Mouse (Mus musculus): ENCODE data around the gene Ssbp4. TPM values are rescaled to one million over a fixed set of nuclear protein-coding genes. Genes with fewer than 3 reads are reported as not detected.

Ssbp4 gene
- total RNA-seq (2017) = 24.8 and 88.6 TPM in 2 replicates

DNA sequence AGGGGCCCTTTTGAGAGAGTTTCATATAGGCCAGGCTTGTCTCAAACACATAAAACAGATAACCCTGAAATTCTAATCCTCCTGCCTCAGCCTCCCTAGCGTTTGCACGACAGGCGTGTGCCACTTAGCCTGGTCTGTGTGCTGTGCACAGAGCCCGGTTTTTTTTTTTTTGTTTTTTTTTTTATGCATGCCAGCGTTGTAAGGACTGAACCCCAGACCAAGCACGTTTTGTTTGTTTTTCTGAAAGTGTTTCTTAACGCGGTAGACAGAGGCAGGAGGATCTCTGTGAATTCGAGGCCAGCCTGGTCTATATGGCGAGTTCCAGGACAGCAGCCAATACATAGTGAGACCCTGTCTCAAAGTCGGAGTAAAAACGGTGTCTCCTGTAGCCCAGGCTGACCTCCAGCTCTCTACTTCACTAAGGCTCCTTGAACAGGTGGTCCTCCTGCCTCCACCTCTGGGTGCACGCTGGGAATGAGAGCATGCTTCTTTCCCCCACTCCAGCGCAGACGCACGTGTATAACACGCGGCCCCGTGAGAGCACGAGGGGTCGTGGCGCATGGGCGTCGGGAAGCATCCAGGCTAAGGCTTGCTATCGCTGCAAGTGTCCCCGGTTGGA, at the start of gene Ssbp4:
Ssbp4 (minus strand) TSS at position 124 of the 619 bp plus-strand sequence.
- ATAC-seq (replicated peaks in 1 of 2; ENCODE audit: insufficient read depth in 1 of 2, low FRiP score in 2 of 2, low TSS enrichment in 1 of 2, low read depth in 1 of 2, poor library complexity in 2 of 2, severe bottlenecking in 2 of 2) = no peak; a peak in 1 of 4 replicates

DNA sequence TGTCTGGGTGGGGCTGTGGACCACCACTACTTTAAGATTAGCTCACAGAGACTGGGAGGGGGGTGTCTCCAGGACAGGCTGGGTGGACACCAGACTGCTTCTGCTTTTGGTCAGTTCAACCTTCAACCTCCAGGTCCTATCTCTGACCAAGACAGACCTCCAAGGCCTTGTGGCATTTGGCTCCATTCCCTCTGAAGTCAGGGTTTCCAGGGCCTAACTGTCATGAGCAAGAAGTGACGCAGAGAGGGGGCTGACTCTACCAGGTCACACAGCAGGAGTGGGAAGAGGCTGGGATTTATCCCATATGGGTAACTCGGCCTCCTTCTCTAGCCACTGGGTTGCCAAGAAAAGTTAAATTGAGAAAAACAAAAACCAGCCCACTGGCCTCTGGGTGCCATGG, 49.1 kb upstream of the Ssbp4 start:
- ATAC-seq (replicated peaks in 1 of 2; ENCODE audit: insufficient read depth in 1 of 2, low FRiP score in 2 of 2, low TSS enrichment in 1 of 2, low read depth in 1 of 2, poor library complexity in 2 of 2, severe bottlenecking in 2 of 2) = no peak

DNA sequence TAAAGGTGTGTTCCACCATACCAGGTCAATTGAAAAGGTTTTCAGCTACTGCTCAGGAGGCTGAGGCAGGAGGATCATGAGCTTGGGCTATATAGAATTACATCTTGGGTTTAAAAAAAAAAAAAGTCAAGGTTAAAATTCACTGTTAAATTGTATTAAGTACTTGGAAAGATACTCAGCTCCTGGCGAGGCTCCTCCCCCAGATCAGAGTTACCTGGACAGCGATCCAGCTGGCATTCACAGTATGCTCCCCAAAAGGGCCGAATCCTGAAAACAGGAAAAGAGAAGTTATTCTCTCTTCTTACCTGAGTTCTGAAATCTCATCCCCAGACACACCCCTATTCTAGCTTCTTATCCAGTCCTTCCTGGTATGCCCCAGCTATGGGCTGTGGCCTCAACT, 48.5 kb upstream of the Ssbp4 start:
- ATAC-seq (replicated peaks in 1 of 2; ENCODE audit: insufficient read depth in 1 of 2, low FRiP score in 2 of 2, low TSS enrichment in 1 of 2, low read depth in 1 of 2, poor library complexity in 2 of 2, severe bottlenecking in 2 of 2) = no peak

DNA sequence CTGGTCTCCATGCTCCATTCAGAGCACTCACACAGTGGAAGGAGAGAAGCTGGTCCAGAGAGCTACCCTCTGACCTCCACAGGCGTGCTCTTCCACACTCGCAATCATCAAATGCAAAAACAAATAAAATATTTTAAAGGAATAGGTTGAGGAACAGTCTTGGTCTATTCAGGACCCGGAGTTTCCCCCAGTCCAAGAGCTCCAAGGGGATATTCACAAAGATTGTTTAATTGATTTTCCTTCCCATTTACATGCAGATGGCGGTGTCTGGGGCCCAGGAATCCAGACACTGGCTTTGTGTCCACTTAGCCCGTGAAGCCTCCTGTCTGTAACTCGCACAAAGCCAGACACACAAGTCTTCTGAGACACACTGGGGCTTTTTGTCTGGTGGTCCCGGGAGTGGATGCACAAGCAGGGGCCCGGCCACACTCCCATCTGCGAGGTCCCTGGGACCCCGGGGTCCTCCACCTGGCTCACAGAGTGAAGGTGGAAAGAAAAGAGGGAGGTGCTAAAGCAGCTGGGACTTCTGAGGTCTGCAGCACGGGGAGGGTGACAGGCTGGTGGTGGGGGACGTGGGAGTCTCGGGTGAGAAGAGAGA, 47.6 kb upstream of the Ssbp4 start:
- no peak for ATAC-seq (replicated peaks in 1 of 2; ENCODE audit: insufficient read depth in 1 of 2, low FRiP score in 2 of 2, low TSS enrichment in 1 of 2, low read depth in 1 of 2, poor library complexity in 2 of 2, severe bottlenecking in 2 of 2)

DNA sequence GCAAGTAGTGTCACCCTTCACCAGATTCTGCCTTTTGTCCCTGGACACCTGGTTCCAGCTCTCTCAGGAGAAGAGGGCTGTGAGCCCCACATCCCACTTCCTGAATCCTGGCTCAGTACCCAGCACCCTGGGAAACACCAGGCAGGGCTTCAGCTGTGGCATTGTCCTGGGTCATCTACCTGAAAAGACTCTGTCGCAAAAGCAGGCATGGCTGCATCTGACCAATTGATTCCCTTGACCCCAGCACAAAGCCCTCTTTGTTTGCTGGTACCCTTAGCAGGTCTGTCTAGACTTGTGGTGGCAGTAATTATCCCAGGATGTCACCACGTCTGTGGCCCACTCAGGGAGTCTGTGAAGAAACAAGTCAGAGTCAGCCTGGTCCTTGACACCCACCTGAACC, 46.8 kb upstream of the Ssbp4 start:
- no peak for ATAC-seq (replicated peaks in 1 of 2; ENCODE audit: insufficient read depth in 1 of 2, low FRiP score in 2 of 2, low TSS enrichment in 1 of 2, low read depth in 1 of 2, poor library complexity in 2 of 2, severe bottlenecking in 2 of 2)

DNA sequence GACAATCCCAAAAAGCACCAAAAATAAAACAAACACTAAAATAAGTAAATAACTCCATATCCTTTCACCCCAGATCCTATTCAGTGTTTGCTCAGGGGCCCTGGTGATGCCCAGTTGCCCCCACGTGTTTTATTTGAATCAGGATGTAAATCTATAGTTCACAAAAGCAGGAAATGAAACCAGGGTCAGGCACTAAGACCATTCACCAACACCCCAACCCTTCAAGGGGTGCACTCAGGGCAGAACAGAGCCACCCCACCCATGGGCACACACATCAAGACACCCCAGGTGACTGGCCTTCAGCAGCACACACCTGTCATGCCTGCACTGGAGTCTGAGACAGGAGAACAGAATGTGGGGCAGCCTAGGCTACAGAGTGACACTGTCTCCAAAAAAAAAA, 45.4 kb upstream of the Ssbp4 start:
- no peak for ATAC-seq (replicated peaks in 1 of 2; ENCODE audit: insufficient read depth in 1 of 2, low FRiP score in 2 of 2, low TSS enrichment in 1 of 2, low read depth in 1 of 2, poor library complexity in 2 of 2, severe bottlenecking in 2 of 2)

DNA sequence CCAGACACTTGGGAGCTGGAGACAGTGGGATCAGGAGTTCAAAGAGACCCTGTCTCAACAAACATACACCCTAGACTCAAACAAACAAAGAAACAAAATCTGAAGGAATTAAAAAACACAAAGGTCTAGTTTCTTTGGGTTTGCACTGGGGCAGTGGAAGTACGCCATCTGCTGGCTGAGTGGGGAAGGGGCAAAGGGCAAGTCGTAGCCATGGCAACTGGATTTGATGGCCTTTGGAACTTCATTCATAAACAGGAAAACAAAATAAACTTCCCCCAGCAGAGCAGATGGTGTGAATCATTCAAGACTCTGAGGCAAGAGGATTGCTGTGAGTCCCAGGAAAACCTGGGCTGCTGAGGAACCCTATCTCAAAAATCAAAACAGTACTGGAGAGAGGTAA, 44.6 kb upstream of the Ssbp4 start:
- ATAC-seq (replicated peaks in 1 of 2; ENCODE audit: insufficient read depth in 1 of 2, low FRiP score in 2 of 2, low TSS enrichment in 1 of 2, low read depth in 1 of 2, poor library complexity in 2 of 2, severe bottlenecking in 2 of 2) = peak; percentile 25 to 57; a peak in 3 of 4 replicates

DNA sequence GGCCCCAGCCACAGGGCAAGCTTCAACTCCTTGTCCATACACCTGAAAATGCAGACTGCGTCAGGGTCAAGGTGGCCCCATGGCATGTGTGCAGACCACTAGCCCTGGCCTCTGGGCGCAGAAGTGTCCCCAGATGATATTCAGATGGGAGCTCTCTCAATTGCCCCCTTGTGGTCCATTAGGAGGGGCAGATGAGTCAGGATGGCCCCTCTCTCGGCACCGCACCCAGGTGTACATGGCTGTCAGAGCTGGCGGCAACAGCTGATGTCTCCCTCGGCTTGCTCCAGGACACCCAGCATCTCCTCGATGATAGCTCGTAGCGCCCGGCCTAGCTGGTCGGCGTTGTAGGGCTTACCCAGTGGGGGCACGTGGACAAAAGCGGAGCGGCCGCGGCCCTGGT, 41.7 kb upstream of the Ssbp4 start:
- ATAC-seq (replicated peaks in 1 of 2; ENCODE audit: insufficient read depth in 1 of 2, low FRiP score in 2 of 2, low TSS enrichment in 1 of 2, low read depth in 1 of 2, poor library complexity in 2 of 2, severe bottlenecking in 2 of 2) = no peak

DNA sequence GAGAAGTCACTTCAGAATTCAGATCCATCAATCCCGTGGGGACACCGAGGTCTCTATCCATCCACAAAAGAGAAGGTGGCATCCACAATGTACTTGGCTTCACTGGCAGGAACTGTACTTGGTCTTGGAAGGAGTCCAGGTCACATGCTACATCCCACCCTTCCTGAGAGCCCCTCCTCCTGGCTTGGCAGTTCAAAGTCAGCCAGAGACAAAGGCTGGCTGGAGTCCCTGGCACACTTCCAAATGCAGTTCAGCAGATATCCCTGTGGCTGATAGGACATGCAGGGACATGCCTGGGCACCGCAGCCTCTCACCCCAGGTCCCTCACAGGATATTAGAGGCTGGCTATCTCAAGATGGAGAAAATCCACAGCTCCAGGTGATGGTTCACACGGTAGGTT, 40.7 kb upstream of the Ssbp4 start:
- peak; percentile 35 to 55; a peak in 3 of 4 replicates for ATAC-seq (replicated peaks in 1 of 2; ENCODE audit: insufficient read depth in 1 of 2, low FRiP score in 2 of 2, low TSS enrichment in 1 of 2, low read depth in 1 of 2, poor library complexity in 2 of 2, severe bottlenecking in 2 of 2)

DNA sequence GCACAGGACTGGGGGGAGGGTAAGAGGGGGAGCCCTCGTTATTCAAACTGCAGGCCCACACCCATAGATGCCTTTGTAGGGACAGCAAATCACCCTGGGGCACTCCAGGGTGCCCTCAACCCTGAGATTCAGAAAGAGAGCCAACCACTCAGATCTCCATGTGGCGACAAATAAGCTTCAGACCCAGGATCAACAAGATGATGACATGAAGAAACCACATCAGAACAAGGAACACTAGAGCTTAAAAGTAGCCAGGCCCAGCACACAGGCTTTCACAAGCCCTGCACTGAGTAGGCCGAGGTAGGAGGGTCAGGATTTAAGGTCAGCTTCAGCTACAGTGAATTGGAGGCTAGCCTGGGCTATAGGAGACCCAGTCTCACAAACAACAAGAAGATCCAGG, 40.2 kb upstream of the Ssbp4 start:
- ATAC-seq (replicated peaks in 1 of 2; ENCODE audit: insufficient read depth in 1 of 2, low FRiP score in 2 of 2, low TSS enrichment in 1 of 2, low read depth in 1 of 2, poor library complexity in 2 of 2, severe bottlenecking in 2 of 2) = no peak

DNA sequence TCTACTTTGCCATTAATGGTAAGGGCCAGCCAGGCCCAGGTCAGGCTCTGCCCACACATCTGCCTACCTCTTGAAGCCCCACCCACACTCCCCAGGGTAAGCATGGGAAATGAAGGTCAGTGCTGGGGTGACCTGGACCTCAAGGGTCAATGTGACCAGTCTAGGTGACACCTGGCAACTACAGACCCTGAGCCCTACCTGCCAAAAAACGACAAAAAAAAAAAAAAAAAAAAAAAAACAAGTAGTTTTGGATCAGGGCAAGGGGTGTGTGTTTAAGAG, 39.4 kb upstream of the Ssbp4 start:
- no peak for ATAC-seq (replicated peaks in 1 of 2; ENCODE audit: insufficient read depth in 1 of 2, low FRiP score in 2 of 2, low TSS enrichment in 1 of 2, low read depth in 1 of 2, poor library complexity in 2 of 2, severe bottlenecking in 2 of 2)

DNA sequence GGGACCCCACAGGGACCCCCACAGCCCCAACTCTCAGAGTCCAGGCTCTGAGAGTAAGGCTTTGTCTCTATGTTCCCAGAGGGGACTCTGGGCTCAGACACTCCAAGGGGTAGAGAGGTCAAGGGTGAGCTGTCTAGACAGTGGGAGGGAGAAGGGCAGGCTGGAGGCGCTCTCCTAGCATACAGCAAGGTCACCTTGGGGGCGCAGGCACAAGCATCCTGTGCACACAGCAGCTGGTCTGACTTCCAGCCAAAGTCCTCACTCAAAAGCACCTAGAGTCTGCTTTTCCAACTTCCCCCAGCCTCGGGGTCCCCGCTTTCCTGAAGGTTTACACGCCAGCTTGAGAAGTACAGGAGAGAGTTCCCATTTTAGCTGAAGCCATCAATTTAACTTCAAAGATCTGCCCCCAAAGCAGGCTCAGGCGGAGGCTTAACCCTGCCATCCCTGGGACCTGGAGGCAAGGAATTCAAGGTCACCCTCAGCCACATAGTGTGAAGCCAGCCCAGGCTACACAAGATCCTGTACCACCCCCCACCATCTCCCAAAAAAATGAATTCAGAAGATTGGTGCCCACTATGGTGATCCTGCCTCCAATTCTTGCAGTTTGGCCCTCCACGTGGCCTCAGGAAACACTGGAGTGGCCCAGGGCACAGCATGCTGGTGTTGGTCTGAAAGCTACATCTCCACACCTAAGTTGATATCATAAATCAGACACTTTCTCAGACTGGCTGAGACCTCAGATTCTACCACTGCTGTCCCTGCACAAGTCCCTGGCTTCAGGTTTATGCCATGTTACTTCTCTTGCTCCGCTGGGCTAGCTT, 38.9 kb upstream of the Ssbp4 start:
- ATAC-seq (replicated peaks in 1 of 2; ENCODE audit: insufficient read depth in 1 of 2, low FRiP score in 2 of 2, low TSS enrichment in 1 of 2, low read depth in 1 of 2, poor library complexity in 2 of 2, severe bottlenecking in 2 of 2) = no peak

DNA sequence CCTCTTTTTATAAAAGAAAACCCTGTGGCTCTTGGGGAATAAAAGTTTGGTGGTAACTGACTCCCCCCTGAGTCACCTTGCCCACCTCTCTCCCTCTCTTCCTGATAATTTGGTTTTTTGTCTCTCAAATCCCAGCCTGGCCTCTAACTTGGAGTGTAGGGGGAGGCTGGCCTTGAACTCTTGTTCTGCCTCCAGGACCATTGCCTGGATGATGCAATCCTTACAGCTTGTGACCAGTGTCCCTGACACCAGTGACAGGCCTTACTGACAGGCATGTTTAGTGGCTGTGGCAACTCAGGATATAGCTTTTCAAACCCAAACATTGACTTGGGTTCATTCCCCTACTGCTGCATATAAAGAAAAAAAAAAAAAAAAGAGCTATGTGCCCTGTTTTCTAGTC, 38.1 kb upstream of the Ssbp4 start:
- no peak for ATAC-seq (replicated peaks in 1 of 2; ENCODE audit: insufficient read depth in 1 of 2, low FRiP score in 2 of 2, low TSS enrichment in 1 of 2, low read depth in 1 of 2, poor library complexity in 2 of 2, severe bottlenecking in 2 of 2)

DNA sequence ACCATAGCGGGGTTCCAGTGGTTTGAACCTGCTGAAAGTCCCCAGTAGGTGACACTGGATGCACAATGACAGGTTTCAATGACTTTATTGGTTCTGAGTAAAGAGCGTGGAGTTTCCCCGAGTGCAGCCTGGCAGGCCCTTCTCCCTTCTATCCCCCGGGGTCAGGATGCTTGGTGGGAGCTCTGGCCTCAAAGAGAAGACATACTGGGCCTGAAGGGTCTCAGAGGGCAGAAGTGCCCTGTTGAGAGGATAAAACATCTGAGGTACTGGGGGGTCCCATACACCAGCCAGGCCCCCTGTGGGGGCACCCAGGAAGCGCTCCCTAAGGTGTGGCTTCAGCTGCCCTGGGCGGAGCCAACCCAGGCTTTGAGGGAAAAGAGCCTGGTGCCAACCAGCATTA, 37.7 kb upstream of the Ssbp4 start:
- 0 out of 4 replicates have a peak, but pooled peaks of 1 of the 2 experiments have one; percentile 1 for ATAC-seq (replicated peaks in 1 of 2; ENCODE audit: insufficient read depth in 1 of 2, low FRiP score in 2 of 2, low TSS enrichment in 1 of 2, low read depth in 1 of 2, poor library complexity in 2 of 2, severe bottlenecking in 2 of 2)

DNA sequence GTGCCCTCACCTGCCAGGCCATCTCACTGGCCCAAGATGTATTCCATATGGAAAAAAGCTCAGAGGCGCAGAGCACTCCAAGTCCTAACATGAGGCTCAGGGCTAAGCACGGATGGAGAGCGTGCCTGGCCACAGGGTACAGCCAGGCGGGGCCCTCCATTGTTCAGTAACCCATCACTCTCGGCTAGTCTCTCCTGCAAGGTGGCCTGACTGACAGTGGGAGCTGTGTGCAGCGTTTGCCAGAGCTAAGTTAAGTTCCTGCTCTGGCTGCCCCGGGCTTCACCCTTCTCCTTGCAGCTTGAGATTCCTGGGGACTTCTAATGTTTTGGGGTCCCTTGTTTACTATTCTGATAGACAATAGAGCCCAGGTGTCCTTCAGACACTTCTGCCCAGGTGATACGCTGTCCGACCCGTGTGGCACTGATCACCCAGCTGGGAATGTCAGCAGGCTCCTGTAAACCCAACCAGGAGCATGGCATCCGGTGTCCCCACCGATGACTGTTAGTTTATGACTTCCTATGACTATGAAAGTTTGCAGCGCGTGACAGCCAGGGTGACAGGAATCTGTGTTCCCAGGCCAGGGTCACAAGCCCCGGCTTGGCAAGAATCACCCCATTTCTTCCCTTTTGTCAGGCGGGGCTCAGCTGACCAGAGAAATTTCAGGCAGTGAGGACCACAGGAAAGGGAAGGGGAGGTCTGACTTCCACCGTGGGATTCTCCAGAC, 37.0 kb upstream of the Ssbp4 start:
- 0 out of 4 replicates have a peak, but pooled peaks of 1 of the 2 experiments have one; percentile 18 for ATAC-seq (replicated peaks in 1 of 2; ENCODE audit: insufficient read depth in 1 of 2, low FRiP score in 2 of 2, low TSS enrichment in 1 of 2, low read depth in 1 of 2, poor library complexity in 2 of 2, severe bottlenecking in 2 of 2)

DNA sequence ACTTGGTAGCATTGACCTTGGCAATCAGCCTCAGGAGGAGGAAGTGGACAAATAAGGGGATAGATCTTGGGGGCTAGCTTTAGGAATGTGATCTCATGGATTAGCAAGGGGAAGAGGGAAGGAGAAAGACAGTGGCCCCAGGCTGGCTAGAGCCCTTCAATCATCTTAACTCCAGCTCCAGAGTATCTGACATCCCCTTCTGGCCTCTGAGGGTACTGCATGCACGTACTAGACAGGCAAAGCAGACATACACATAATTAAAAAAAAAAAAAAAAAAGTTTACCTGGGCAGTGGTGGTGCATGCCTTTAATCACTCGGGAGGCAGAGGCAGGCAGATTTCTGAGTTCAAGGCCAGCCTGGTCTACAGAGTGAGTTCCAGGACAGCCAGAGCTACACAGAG, 35.4 kb upstream of the Ssbp4 start:
- ATAC-seq (replicated peaks in 1 of 2; ENCODE audit: insufficient read depth in 1 of 2, low FRiP score in 2 of 2, low TSS enrichment in 1 of 2, low read depth in 1 of 2, poor library complexity in 2 of 2, severe bottlenecking in 2 of 2) = no peak

DNA sequence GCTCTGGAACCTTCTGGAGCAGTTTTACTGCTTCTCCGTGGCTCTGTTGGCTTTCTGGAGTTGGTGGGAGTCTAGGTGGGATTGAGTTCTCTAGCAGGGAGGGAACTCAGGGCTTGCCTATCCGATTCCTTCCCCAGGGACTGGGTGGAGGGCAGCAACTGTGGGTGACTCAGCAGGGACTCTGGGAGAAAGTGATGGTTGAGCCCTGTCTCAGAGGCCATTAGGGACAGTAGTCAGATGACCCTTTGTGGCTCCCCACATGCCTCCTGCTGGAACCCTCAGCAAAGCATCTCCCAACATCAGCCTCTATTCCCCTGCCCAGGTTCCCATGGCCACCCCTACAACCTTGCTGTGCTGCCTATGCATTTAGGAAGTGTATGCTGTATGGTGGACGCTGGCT, 34.3 kb upstream of the Ssbp4 start:
- ATAC-seq (replicated peaks in 1 of 2; ENCODE audit: insufficient read depth in 1 of 2, low FRiP score in 2 of 2, low TSS enrichment in 1 of 2, low read depth in 1 of 2, poor library complexity in 2 of 2, severe bottlenecking in 2 of 2) = no peak

DNA sequence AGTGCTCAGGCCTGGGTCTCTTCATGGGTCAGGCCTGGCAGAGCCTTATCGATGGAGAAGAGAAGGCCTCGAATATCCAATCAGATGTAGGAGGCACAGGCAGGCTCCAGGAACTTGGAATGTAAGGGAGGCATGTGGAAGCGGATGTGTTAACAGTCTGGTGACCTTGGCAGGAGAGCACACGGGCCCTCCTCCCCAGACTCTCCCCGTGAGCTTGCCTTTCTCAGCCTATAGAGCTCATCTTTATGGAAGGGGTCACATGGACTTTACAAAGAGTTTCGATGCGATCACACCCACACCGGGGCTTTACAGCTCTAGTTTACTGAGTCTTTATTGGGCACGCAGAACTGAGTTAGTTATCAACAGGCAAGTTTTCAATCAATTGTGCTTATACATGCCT, 30.1 kb upstream of the Ssbp4 start:
- no peak for ATAC-seq (replicated peaks in 1 of 2; ENCODE audit: insufficient read depth in 1 of 2, low FRiP score in 2 of 2, low TSS enrichment in 1 of 2, low read depth in 1 of 2, poor library complexity in 2 of 2, severe bottlenecking in 2 of 2)
